Mouse (Mus musculus) hindbrain, embryonic 15.5 days (tissue): Measurements from ENCODE around the gene Fas. TPM values are rescaled to one million over a fixed set of nuclear protein-coding genes. Genes with fewer than 3 reads are reported as not detected.

Source experiments
- ATAC-seq: fragments of 200-750 bp; cut with Nextera tagmentation; 2 replicates; pipeline ENCODE4 v1.8.0; 2017; ENCODE audit warnings: low read depth, moderate number of reproducible peaks, moderate TSS enrichment; ENCODE audit not compliant: low FRiP score
- H3K27ac ChIP-seq: fragments of 300-500 bp; sonication (generic); replicated peaks from 2 replicates; pipeline ENCODE4 v1.5.1; 2015; ENCODE audit warnings: mild to moderate bottlenecking, inconsistent platforms
- H3K27me3 ChIP-seq: fragments of 300-500 bp; sonication (generic); 2 replicates; pipeline ENCODE4 v1.6.1; 2015; ENCODE audit warnings: control low read depth, inconsistent platforms
- H3K36me3 ChIP-seq: fragments of 300-500 bp; sonication (generic); 2 replicates; pipeline ENCODE4 v1.6.1; 2015; ENCODE audit warnings: control low read depth, inconsistent platforms
- H3K4me1 ChIP-seq: fragments of 300-500 bp; sonication (generic); replicated peaks from 2 replicates; pipeline ENCODE4 v1.6.1; 2015; ENCODE audit warnings: control low read depth, inconsistent platforms
- H3K4me2 ChIP-seq: fragments of 300-500 bp; sonication (generic); 2 replicates; pipeline ENCODE4 v1.6.1; 2015; ENCODE audit warnings: moderate library complexity, mild to moderate bottlenecking, inconsistent platforms
- H3K4me3 ChIP-seq: fragments of 300-500 bp; sonication (generic); 2 replicates; pipeline ENCODE4 v1.5.1; 2015; ENCODE audit warnings: mild to moderate bottlenecking, inconsistent platforms
- H3K9ac ChIP-seq: fragments of 300-500 bp; sonication (generic); 2 replicates; pipeline ENCODE4 v1.6.1; 2015; ENCODE audit warnings: inconsistent platforms
- H3K9me3 ChIP-seq: fragments of 300-500 bp; sonication (generic); 2 replicates; pipeline ENCODE4 v1.6.1; 2016; ENCODE audit warnings: control low read depth, inconsistent platforms
- WGBS: fragments of 180-500 bp; shearing (Covaris S2); methylation state at CpG from one replicate; pipeline ENCODE4 v1.1.7; 2015; 5-methylcytosine and 5-hydroxymethylcytosine counted together
- polyA plus RNA-seq: library from polyadenylated mRNA; unstranded; fragments of >200 nt; fragmentation: Nextera tagmentation; extraction: Ambion mirVana; gene quantifications from 2 replicates; pipeline ENCODE4 v1.2.1, GENCODE M21; 2015

The Fas gene
- polyA plus RNA-seq, 1 experiment from 2014 or later = 1.6 TPM

DNA sequence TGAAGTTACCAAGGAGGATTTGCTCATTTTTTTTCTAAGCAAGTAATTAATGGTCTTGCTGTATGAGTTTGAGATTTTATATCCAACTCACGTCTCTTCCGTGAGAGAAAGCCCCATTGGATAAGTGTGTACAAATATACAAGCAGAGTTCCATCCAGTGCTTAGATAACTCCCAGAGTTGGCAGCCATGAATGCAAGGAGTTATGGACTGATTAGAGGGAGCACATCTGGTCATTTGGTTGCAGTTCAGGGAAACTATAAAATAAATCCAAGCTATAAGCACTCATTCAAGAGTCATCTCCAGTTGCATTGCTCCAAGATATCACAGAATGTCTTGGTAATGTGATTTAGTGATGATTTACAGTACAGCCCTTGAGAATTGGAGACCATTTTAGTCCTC, 33.5 kb upstream of the Fas start:
- Histone ChIP-seq H3K9ac (no peak overlapping the region), H3K36me3 (no peaks in the 10 kb centered on the region)
- WGBS = 94% methylated on average over 2 of the region's 2 CpGs

GRCm38 (mm10) chr19:34262273-34262974, 28.0 kb upstream of the Fas start:
- WGBS = 78% methylated on average over 2 of the region's 2 CpGs
- no peak for ATAC-seq
- Histone ChIP-seq H3K4me3 (no peak overlapping the region), H3K4me1 (no peaks in the 10 kb centered on the region), H3K4me2 (no peak overlapping the region), H3K27ac (no peak overlapping the region), H3K36me3 (no peaks in the 10 kb centered on the region), H3K9ac (no peak overlapping the region), H3K9me3 (no peaks in the 10 kb centered on the region), H3K27me3 (no peaks in the 10 kb centered on the region)

More for the DNA sequence above, 33.5 kb upstream of the Fas start:
- Histone ChIP-seq H3K4me3 (no peak overlapping the region), H3K27ac (no peak overlapping the region), H3K9me3 (no peaks in the 10 kb centered on the region), H3K27me3 (no peaks in the 10 kb centered on the region), H3K4me2 (no peak overlapping the region), H3K4me1 (no peaks in the 10 kb centered on the region)
- ATAC-seq = no peak

DNA sequence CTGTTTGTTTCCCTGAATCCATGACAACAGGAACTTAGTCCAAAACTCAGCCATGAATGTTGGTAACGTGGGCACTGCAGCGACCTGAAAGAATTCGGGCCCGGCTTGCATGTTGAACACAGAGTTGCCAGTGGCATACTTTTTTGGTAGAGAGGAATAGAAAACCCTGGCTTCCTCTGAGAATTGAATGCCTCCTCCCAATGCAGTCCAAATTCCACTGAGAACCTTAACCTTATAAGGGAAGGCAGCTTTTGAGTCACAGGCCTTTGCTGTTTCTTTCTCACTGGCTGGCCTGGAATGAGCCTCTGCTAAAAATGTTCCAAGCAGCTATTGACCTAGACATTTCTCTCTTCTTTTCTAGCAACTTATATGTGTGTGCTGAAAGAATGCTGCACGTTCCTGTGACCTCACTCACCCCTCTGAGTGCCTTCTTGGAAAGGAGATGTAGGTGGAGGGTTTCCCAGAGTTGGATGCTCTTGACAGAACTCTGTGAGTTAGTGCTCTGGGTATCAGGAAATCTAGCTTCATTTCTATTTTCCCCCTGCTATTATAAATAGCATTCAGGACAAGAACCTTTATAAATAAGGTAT, 24.8 kb upstream of the Fas start:
- H3K9ac ChIP-seq = no peak overlapping the region
- H3K36me3 ChIP-seq = no peaks in the 10 kb centered on the region
- no peak overlapping the region for H3K4me3 ChIP-seq
- WGBS = 72% methylated on average over 5 of the region's 5 CpGs
- no peaks in the 10 kb centered on the region for H3K4me1 ChIP-seq
- no peak for ATAC-seq
- no peaks in the 10 kb centered on the region for H3K27me3 ChIP-seq
- no peak overlapping the region for H3K27ac ChIP-seq
- no peak overlapping the region for H3K4me2 ChIP-seq
- H3K9me3 ChIP-seq = no peaks in the 10 kb centered on the region

DNA sequence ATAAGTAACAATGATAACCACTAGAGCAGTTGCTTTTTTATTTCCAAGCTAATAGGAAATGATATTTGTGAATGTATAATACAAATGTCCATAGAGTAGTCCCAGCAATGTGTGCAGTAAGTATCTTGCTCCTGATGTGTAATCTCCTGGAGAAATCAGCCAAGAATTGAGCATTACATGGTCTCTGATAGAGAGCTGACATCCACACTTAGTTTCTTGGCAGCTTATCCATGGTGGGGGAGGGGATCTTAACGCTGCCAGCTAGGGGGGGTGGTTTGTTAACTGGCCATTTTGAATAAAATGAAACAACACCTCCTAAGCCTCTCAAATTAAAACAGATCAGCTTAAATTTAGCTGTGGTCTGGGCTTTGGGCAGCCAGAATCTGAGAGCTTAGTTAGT, 21.5 kb upstream of the Fas start:
- Histone ChIP-seq H3K9ac (no peak overlapping the region), H3K4me1 (no peaks in the 10 kb centered on the region), H3K36me3 (no peaks in the 10 kb centered on the region), H3K27ac (no peak overlapping the region), H3K9me3 (no peaks in the 10 kb centered on the region), H3K4me3 (no peak overlapping the region), H3K4me2 (no peak overlapping the region), H3K27me3 (no peaks in the 10 kb centered on the region)
- no peak for ATAC-seq
- WGBS = 52% methylated on average over 1 of the region's 1 CpGs

GRCm38 (mm10) chr19:34270106-34270726, 20.2 kb upstream of the Fas start:
- H3K36me3 ChIP-seq = no peaks in the 10 kb centered on the region
- H3K4me1 ChIP-seq = no peaks in the 10 kb centered on the region
- no peak overlapping the region for H3K4me3 ChIP-seq
- H3K9ac ChIP-seq = no peak overlapping the region
- H3K27ac ChIP-seq = no peak overlapping the region
- H3K9me3 ChIP-seq = no peaks in the 10 kb centered on the region
- H3K27me3 ChIP-seq = no peaks in the 10 kb centered on the region
- no peak for ATAC-seq
- no peak overlapping the region for H3K4me2 ChIP-seq
- WGBS = 89% methylated on average over 11 of the region's 11 CpGs

DNA sequence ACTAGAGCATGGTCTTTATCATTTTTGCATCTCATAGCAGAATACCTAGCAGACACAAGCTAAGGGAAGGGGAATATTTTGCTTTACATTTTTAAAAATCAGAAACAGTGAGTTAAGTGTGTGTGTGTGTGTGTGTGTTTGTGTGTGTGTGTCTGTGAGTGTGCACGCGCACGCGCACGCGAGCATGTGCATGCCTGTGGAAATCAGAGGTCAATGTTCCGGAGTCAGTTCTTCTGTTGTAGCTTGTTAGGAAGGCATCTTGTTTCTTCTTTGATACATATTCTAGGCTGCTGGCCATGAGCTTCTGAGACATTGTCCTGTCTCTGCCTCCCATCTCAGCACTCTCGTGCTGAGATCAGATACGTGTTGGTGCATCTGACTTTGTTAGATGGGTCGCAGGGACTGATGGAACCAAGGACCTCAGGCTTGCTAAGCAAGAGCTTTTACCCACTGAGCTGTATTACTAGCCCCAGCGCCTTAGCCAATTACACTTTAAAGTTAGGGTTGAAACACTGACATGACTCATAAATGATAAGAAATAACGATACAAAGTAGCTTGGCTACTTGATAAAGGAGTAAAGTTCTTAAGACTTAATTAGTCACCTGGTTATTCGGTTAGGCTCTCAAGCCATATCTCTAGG, 19.5 kb upstream of the Fas start:
- H3K27ac ChIP-seq = no peak overlapping the region
- no peaks in the 10 kb centered on the region for H3K36me3 ChIP-seq
- no peaks in the 10 kb centered on the region for H3K27me3 ChIP-seq
- no peak for ATAC-seq
- no peaks in the 10 kb centered on the region for H3K4me1 ChIP-seq
- WGBS = 98% methylated on average over 13 of the region's 13 CpGs
- no peak overlapping the region for H3K4me2 ChIP-seq
- no peak overlapping the region for H3K9ac ChIP-seq
- H3K4me3 ChIP-seq = no peak overlapping the region
- H3K9me3 ChIP-seq = no peaks in the 10 kb centered on the region

DNA sequence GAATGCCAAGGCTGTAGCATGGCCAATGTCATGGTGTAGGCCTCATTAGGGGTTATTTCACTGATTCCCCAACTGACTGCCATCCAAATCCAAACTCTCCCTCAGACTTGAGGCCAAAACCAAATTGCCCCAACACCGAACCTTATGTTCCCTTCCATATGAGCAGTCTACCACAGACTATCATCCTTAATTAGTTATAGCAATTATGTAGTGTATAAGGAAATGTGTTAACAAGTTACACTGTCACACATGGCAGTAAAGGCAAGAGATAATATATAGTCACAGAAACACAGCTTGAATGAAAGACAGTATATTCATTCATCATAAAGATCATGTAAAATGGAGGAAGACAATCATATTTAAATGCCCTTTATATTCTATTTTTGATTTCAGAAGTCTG, 17.4 kb upstream of the Fas start:
- no peaks in the 10 kb centered on the region for H3K36me3 ChIP-seq
- H3K27me3 ChIP-seq = no peaks in the 10 kb centered on the region
- 98% methylated on average over 1 of the region's 1 CpGs for WGBS
- no peak for ATAC-seq
- no peak overlapping the region for H3K4me2 ChIP-seq
- H3K9me3 ChIP-seq = no peaks in the 10 kb centered on the region
- no peak overlapping the region for H3K4me3 ChIP-seq
- H3K9ac ChIP-seq = no peak overlapping the region
- H3K27ac ChIP-seq = no peak overlapping the region
- H3K4me1 ChIP-seq = no peaks in the 10 kb centered on the region

- no peak overlapping the region for H3K9ac ChIP-seq
- no peak overlapping the region for H3K4me2 ChIP-seq
- no peak for ATAC-seq
- H3K4me3 ChIP-seq = no peak overlapping the region
- WGBS = 70% methylated on average over 3 of the region's 3 CpGs
- no peaks in the 10 kb centered on the region for H3K27me3 ChIP-seq
- no peak overlapping the region for H3K27ac ChIP-seq
- H3K9me3 ChIP-seq = no peaks in the 10 kb centered on the region
- no peaks in the 10 kb centered on the region for H3K36me3 ChIP-seq
- H3K4me1 ChIP-seq = no peaks in the 10 kb centered on the region
Observed at GRCm38 (mm10) chr19:34278078-34278477, 12.4 kb upstream of the Fas start.

GRCm38 (mm10) chr19:34283614-34284013, 6.9 kb upstream of the Fas start:
- Histone ChIP-seq H3K36me3 (no peaks in the 10 kb centered on the region), H3K9ac (no peak overlapping the region), H3K4me2 (no peak overlapping the region), H3K9me3 (no peaks in the 10 kb centered on the region), H3K27ac (no peak overlapping the region), H3K27me3 (no peaks in the 10 kb centered on the region), H3K4me1 (no peaks in the 10 kb centered on the region), H3K4me3 (no peak overlapping the region)
- no peak for ATAC-seq
- WGBS = 78% methylated on average over 6 of the region's 6 CpGs

DNA sequence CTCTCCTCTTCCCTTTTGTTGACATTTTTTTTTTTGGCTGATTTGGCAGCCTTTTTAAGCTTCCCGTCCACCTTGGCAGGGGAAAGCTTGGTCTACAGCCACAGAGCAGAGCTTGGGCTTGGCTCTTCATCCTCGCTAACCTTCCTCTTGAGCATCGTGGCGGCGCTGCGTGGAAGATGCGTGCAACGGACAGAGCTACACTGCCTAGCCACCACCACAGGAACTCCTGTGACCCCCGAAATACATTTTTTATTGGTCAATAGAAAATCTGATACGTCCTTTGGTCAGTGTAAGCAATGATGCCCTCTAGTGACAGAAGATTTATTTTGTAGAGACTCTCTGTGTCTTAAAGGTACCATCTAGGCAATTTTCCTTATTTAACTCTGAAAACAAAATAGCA, 6.1 kb upstream of the Fas start:
- 63% methylated on average over 10 of the region's 10 CpGs for WGBS
- no peak for ATAC-seq
- H3K27ac ChIP-seq = no peak overlapping the region
- no peaks in the 10 kb centered on the region for H3K27me3 ChIP-seq
- no peaks in the 10 kb centered on the region for H3K4me1 ChIP-seq
- no peaks in the 10 kb centered on the region for H3K9me3 ChIP-seq
- no peak overlapping the region for H3K4me3 ChIP-seq
- no peak overlapping the region for H3K9ac ChIP-seq
- H3K36me3 ChIP-seq = no peaks in the 10 kb centered on the region
- H3K4me2 ChIP-seq = peak overlapping the region; percentile 32

DNA sequence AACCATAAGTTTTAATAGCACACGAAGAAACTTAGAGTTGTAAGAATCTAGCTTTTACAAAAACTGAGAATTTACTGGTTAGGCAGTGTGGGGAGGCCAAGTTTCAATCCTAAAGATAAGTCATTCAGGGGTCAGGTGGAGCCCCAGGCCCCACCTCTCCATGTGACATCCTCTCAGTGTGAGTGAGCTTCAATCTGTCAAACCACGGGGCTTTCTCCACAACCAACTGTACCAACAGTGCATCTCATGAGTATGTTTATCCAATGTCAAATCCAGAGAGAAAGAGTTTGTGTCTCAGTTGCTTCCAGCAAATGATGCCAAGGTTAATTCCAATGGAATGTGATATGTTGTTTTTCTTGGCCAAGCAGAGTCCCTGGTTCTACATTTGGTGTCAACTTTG, 5.6 kb upstream of the Fas start:
- H3K4me3 ChIP-seq = no peak overlapping the region
- no peaks in the 10 kb centered on the region for H3K9me3 ChIP-seq
- H3K36me3 ChIP-seq = no peaks in the 10 kb centered on the region
- no peak for ATAC-seq
- no peak overlapping the region for H3K4me2 ChIP-seq
- no peak overlapping the region for H3K27ac ChIP-seq
- no peaks in the 10 kb centered on the region for H3K27me3 ChIP-seq
- no peaks in the 10 kb centered on the region for H3K4me1 ChIP-seq
- 58% methylated on average over 2 of the region's 2 CpGs for WGBS
- no peak overlapping the region for H3K9ac ChIP-seq

GRCm38 (mm10) chr19:34287221-34287620, 3.2 kb upstream of the Fas start:
- Histone ChIP-seq H3K27me3 (no peaks in the 10 kb centered on the region), H3K4me3 (no peak overlapping the region), H3K9me3 (no peaks in the 10 kb centered on the region), H3K9ac (no peak overlapping the region), H3K4me1 (peaks cover 9% of the 10 kb centered on the region), H3K4me2 (no peak overlapping the region), H3K36me3 (no peaks in the 10 kb centered on the region), H3K27ac (no peak overlapping the region)
- no peak for ATAC-seq
